Mouse (Mus musculus) mouse embryonic stem cell (cell line): ENCODE data around the gene Slc16a5.

Experiments used
- in situ Hi-C, 2 experiments: fragments of 300-500 bp; cut with MboI; formaldehyde crosslinking; loops; 1 replicate in 1 of 2; 3 replicates in 1 of 2; pipeline ENCODE4 v1.14.3; 2019 to 2020; ENCODE audit warnings: low sequenced_read_pairs in 2 of 2, low pct_unique_long_range_greater_than_20kb in 1 of 2, mixed read lengths in 1 of 2; ENCODE audit not compliant: unreplicated experiment in 1 of 2

The Slc16a5 gene

DNA sequence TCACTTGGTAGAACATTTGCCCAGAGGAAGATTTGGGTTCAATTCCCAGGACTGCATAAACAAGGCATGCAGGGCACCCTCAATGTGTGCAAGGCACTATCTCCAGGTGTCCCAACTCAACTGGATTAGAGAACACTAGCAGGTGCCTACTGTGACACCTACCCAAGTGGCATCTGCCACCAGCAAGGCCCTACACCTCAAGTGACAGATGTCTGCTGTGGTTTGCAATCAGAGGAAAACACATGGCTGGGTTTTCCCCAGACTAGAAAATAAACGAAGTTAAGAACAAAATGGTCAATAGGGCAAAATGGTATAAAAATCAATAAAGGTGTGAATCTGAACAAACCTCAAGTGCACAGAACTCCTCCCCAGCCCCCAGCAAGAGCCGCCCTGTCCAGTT, 45.8 kb downstream of the Slc16a5 start:
- in situ Hi-C loops = no loop called here

- in situ Hi-C loops = no loop called here
Observed at GRCm38 (mm10) chr11:115509773-115510506, 47.7 kb downstream of the Slc16a5 start.

DNA sequence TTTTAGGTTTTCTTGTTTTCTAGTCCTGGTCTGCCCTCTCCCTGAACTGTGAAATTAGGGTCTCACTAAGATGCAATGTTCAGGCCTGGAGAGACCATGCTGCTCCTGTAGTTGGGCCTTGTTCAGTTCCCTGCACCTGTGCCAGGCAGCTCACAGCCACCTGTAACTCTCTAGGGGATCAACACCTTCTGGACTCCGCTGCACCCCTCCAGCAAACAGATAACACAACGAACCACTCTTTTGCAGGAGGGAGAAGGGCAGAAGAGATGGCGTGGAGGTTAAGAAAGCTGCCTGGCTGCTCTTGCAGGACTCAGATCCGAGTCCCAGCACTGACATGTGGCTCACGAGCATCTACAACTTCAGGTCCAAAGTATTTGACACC, 48.2 kb downstream of the Slc16a5 start:
- in situ Hi-C loops = no loop called here

- in situ Hi-C loops = no loop called here
Observed at GRCm38 (mm10) chr11:115511121-115511520, 48.8 kb downstream of the Slc16a5 start.

GRCm38 (mm10) chr11:115512004-115512403, 49.7 kb downstream of the Slc16a5 start:
- in situ Hi-C loops = no loop called here

DNA sequence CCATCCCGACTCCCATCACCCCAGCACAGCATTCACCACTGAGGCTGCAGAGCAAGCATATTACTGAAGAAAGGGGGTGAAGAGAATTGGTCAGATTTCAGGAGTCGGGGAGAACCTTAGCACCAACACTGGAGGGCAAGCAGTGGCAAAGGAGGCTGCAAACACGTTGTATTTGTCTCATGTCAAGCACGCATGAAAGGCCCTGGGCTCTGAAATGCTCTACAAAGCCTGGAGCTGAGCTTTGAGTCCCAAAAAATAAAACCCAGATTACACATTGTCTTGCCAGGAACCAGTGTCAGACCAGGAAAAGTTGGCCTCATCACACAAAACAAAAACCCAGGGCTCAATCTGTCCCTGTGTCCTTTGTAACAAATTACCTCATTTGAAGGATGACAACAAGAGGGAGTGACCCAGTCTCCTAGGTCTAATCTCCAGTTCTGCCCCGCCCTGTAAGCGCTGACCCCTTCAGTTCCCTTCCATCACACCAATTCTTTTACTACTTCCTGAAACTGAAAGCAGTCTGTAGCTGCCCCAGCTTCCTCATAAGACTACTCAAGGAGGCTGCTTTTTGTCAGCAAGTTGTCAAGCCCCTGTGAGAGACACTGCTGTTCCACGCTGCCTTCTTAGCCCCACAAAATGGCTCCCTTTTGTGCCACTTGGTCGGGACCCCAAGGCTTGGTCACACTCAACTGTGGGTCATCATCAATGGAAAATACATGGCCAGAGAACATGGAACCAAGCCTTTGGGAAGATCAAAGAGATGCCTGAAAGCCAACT, 50.3 kb downstream of the Slc16a5 start:
- in situ Hi-C loops = no loop called here

DNA sequence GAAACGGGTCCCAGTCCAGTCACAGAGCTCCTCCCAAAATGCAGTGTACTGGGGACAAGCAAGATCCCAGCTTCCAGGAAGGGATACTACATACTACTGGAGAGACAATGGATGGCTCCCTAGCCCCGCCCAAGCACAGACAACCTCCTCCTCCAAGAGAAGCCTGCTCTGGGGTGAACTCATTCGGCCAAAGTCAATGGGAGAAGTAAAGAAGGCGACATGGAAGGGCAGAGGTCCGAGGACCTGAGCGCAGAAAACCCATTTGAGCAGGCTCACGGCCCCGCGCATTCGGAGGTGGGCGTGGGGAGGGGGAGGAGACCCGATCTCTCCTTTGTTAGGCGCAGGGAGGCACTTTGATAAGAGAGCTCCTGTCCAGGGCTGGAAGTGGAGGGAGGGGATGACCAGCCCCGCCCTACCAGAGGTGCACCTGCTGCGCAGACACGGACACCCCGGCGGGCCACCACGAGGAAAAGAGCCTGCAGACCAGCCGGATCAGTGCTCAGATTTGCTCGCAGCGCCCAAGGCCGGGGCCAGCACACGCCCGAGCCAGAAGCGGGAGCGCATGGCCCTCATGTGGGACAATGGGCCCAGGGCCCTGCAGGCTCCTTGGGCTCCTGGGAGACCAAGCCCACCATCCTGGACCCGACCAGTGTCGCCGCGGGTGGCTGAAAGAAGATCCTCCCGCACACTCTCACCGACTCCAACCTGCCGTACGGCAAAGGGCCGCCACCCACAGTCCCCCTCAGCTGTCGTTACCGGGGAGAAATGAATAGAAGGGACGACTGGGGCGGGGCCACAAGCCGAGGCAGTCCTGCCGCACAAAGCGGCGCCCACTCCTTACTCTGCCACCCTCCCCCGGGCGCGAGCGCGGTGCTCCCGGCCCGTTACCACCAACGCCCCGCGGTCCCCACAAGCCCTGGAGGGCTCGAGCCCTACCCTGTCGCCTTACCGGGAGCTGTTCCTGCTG, 51.3 kb downstream of the Slc16a5 start:
- in situ Hi-C loops = no loop called here

DNA sequence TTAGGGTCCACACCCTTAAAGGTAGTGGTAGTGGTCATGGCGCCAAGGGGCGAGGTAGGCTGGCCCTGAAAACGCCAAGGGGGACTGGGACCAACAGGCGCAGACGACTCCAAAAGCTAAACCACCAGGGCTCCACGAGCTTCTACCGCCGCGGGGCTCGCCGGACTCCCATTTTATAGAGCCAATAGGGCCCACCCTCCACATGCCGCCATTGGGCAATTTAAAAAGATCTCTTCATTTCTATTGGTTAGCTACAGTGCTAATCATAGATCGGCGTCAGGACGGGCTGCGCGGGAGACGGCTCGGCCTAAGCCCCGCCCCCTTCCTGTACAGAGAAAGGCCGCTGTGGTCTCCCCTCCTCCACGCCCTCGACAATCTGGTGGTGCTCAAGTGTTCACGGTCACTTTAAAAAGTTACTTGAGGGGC, 52.0 kb downstream of the Slc16a5 start, which contains the start of gene Jpt1:
Gene Jpt1 (minus strand): TSS at position 150 of the 426 bp plus-strand sequence.
- in situ Hi-C loops = no loop called here

- in situ Hi-C loops = no loop called here
Observed at GRCm38 (mm10) chr11:115515021-115515420, 52.7 kb downstream of the Slc16a5 start.

DNA sequence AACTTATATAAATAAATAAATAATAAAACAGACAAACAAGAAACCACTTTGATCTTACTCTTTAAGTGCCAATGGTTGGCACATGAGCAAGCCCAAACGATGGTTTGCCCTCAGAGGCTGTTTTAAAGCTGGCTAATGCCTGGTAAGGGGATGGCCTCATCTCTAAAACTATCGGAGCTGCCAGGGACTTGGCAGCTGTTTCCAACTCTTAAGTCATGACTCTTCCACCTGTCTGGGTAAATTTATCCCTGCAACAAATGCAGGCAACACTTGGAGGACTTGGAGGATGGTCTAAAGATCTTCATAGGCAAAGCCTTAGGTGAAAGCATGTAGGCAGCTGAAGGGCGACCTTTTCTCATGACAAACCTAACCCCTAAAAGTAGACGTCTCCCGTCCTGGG, 54.7 kb downstream of the Slc16a5 start:
- in situ Hi-C loops = no loop called here

GRCm38 (mm10) chr11:115518693-115519092, 56.4 kb downstream of the Slc16a5 start:
- in situ Hi-C loops = no loop called here

DNA sequence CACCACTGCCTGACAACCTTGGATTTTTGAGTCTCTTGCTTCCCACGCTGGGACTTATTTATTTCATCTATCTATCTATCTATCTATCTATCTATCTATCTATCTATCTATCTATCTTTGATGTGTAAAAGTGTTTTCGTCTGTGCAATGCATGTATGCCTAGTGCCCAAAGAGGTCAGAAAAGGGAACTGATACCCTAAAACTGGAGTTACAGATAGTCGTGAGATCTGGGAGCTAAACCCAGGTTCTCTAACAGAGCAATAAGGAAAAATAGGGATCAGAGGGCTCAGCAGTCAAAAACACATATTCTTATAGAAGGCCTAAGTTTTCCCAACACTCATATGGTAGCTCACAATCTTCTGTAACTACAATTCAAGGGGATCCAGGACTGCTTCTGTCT, 57.3 kb downstream of the Slc16a5 start:
- in situ Hi-C loops = no loop called here

GRCm38 (mm10) chr11:115520218-115520617, 57.9 kb downstream of the Slc16a5 start:
- in situ Hi-C loops = no loop called here

- in situ Hi-C loops = no loop called here
Observed at GRCm38 (mm10) chr11:115521080-115521479, 58.8 kb downstream of the Slc16a5 start.

- in situ Hi-C loops = no loop called here
Observed at GRCm38 (mm10) chr11:115522238-115522637, 60.0 kb downstream of the Slc16a5 start.

DNA sequence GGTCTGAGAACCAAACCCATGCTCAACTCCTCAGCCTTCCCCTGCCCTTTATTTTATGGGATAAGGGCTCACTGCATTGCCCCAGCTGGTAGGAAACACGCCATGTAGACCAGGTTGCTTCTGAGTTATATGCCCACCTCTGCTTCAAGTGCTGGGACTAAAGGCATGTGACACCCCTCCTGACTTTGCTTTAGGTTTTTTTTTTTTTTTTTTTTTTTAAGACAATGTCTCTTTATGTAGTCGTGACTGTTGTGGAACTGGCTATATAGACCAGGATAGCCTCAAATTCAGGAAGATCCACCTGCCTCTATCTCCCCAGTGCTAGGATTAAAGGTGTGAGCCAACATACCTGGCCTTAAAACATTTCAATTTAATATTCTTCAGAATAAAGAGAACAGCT, 60.4 kb downstream of the Slc16a5 start:
- in situ Hi-C loops = no loop called here
